Mouse (Mus musculus) G1E (cell line): ENCODE measurements around the gene Rem2.

Experiments used
- CTCF ChIP-seq: IDR thresholded peaks from 2 replicates; pipeline ENCODE4 v1.5.1; 2012; ENCODE audit warnings: low read depth, low read length, inconsistent platforms, mixed read lengths
- GATA1 ChIP-seq: IDR thresholded peaks from 2 replicates; pipeline ENCODE4 v1.6.1; 2012; ENCODE audit warnings: borderline replicate concordance, low read length, inconsistent platforms, mixed read lengths
- POLR2AphosphoS5 ChIP-seq: IDR thresholded peaks from 2 replicates; pipeline ENCODE4 v1.6.1; 2012; ENCODE audit warnings: low read depth, low read length, inconsistent platforms; ENCODE audit not compliant: insufficient replicate concordance

GRCm38 (mm10) chr14:54426689-54427398 is 49.1 kb upstream of the Rem2 start, which contains the start of gene Mrpl52:
- TF ChIP-seq CTCF (no peak), POLR2AphosphoS5 (no peak), GATA1 (no peak)
